Mouse (Mus musculus) intestine, embryonic 16.5 days (tissue): ENCODE data around the gene Itsn1. TPM values are rescaled to one million over a fixed set of nuclear protein-coding genes. Genes with fewer than 3 reads are reported as not detected.

Experiments used
- ATAC-seq: fragments of 200-750 bp; cut with Nextera tagmentation; 2 replicates; pipeline ENCODE4 v1.8.0; 2017; ENCODE audit warnings: moderate TSS enrichment, moderate library complexity
- H3K27ac ChIP-seq: fragments of 300-500 bp; sonication (generic); 2 replicates; pipeline ENCODE4 v1.5.1; 2014; ENCODE audit warnings: mild to moderate bottlenecking, low read length
- H3K27me3 ChIP-seq: fragments of 300-500 bp; sonication (generic); replicated peaks from 2 replicates; pipeline ENCODE4 v1.6.1; 2014; ENCODE audit warnings: low read length, control low read depth, mixed read lengths; ENCODE audit not compliant: control insufficient read depth, insufficient read depth
- H3K36me3 ChIP-seq: fragments of 300-500 bp; sonication (generic); 2 replicates; pipeline ENCODE4 v1.6.1; 2014; ENCODE audit warnings: low read length, control low read depth; ENCODE audit not compliant: control insufficient read depth, insufficient read depth
- H3K4me1 ChIP-seq: fragments of 300-500 bp; sonication (generic); 2 replicates; pipeline ENCODE4 v1.6.1; 2014; ENCODE audit warnings: low read length, control low read depth, mixed read lengths; ENCODE audit not compliant: control insufficient read depth, insufficient read depth
- H3K4me2 ChIP-seq: fragments of 300-500 bp; sonication (generic); 2 replicates; pipeline ENCODE4 v1.6.1; 2014; ENCODE audit warnings: low read depth, low read length, control low read depth
- H3K4me3 ChIP-seq: fragments of 300-500 bp; sonication (generic); 2 replicates; pipeline ENCODE4 v1.5.1; 2014; ENCODE audit warnings: mild to moderate bottlenecking, low read length
- H3K9ac ChIP-seq: fragments of 300-500 bp; sonication (generic); 2 replicates; pipeline ENCODE4 v1.6.1; 2014; ENCODE audit warnings: low read depth, low read length
- H3K9me3 ChIP-seq: fragments of 300-500 bp; sonication (generic); 2 replicates; pipeline ENCODE4 v1.6.1; 2016; ENCODE audit warnings: low read length, control low read depth; ENCODE audit not compliant: control insufficient read depth
- WGBS: fragments of 180-500 bp; shearing (Covaris S2); extraction: QIAGEN DNeasy Blood & Tissue Kit; methylation state at CpG from one replicate; pipeline ENCODE4 v1.1.7; 2014; 5-methylcytosine and 5-hydroxymethylcytosine counted together
- polyA plus RNA-seq: library from polyadenylated mRNA; unstranded; fragments of >200 nt; fragmentation: Nextera tagmentation; extraction: Ambion mirVana; gene quantifications from 2 replicates; pipeline ENCODE4 v1.2.1, GENCODE M21; 2015

Itsn1 gene
- polyA plus RNA-seq, 1 experiment from 2014 or later = 10.5 TPM

GRCm38 (mm10) chr16:91936340-91937030, 207.4 kb downstream of the Itsn1 start:
- no peak overlapping the region for H3K27ac ChIP-seq
- H3K4me2 ChIP-seq = no peak overlapping the region
- H3K4me3 ChIP-seq = no peak overlapping the region
- WGBS = 49% methylated on average over 10 of the region's 10 CpGs
- no peaks in the 10 kb centered on the region for H3K27me3 ChIP-seq
- no peaks in the 10 kb centered on the region; the same call in 1 of the 2 replicates for H3K4me1 ChIP-seq
- no peaks in the 10 kb centered on the region for H3K36me3 ChIP-seq
- no peaks in the 10 kb centered on the region for H3K9me3 ChIP-seq
- no peak overlapping the region for H3K9ac ChIP-seq
- peak; percentile 9; the same call in 1 of the 2 replicates for ATAC-seq

GRCm38 (mm10) chr16:91937281-91937680, 208.2 kb downstream of the Itsn1 start:
- H3K9me3 ChIP-seq = no peaks in the 10 kb centered on the region
- H3K4me3 ChIP-seq = no peak overlapping the region
- H3K9ac ChIP-seq = no peak overlapping the region
- no peaks in the 10 kb centered on the region; the same call in 1 of the 2 replicates for H3K4me1 ChIP-seq
- H3K27me3 ChIP-seq = no peaks in the 10 kb centered on the region
- no peak for ATAC-seq
- WGBS = 85% methylated on average over 11 of the region's 11 CpGs
- no peaks in the 10 kb centered on the region for H3K36me3 ChIP-seq
- no peak overlapping the region for H3K27ac ChIP-seq
- H3K4me2 ChIP-seq = no peak overlapping the region

- no peak overlapping the region for H3K4me3 ChIP-seq
- H3K4me2 ChIP-seq = no peak overlapping the region
- no peaks in the 10 kb centered on the region for H3K9me3 ChIP-seq
- H3K27ac ChIP-seq = no peak overlapping the region
- WGBS = 83% methylated on average over 5 of the region's 5 CpGs
- no peaks in the 10 kb centered on the region for H3K27me3 ChIP-seq
- no peak for ATAC-seq
- H3K9ac ChIP-seq = no peak overlapping the region
- H3K4me1 ChIP-seq = no peaks in the 10 kb centered on the region; the same call in 1 of the 2 replicates
- H3K36me3 ChIP-seq = no peaks in the 10 kb centered on the region
These were observed 209.1 kb downstream of the Itsn1 start for GRCm38 (mm10) chr16:91938141-91938540.

- no peak overlapping the region for H3K4me3 ChIP-seq
- H3K4me1 ChIP-seq = no peaks in the 10 kb centered on the region; the same call in 1 of the 2 replicates
- H3K9ac ChIP-seq = no peak overlapping the region
- no peaks in the 10 kb centered on the region for H3K9me3 ChIP-seq
- no peak overlapping the region for H3K4me2 ChIP-seq
- WGBS = 63% methylated on average over 6 of the region's 6 CpGs
- ATAC-seq = no peak
- no peak overlapping the region for H3K27ac ChIP-seq
- H3K36me3 ChIP-seq = no peaks in the 10 kb centered on the region
- no peaks in the 10 kb centered on the region for H3K27me3 ChIP-seq
These were observed 211.6 kb downstream of the Itsn1 start for GRCm38 (mm10) chr16:91940726-91941125.

- Histone ChIP-seq H3K27ac (no peak overlapping the region), H3K4me2 (no peak overlapping the region), H3K4me1 (no peaks in the 10 kb centered on the region), H3K9ac (no peak overlapping the region), H3K9me3 (no peaks in the 10 kb centered on the region), H3K4me3 (no peak overlapping the region), H3K36me3 (no peaks in the 10 kb centered on the region), H3K27me3 (no peaks in the 10 kb centered on the region)
- ATAC-seq = no peak
- 90% methylated on average over 14 of the region's 14 CpGs for WGBS
These were observed 213.1 kb downstream of the Itsn1 start for GRCm38 (mm10) chr16:91942201-91942600.

- Histone ChIP-seq H3K9me3 (no peaks in the 10 kb centered on the region), H3K9ac (no peak overlapping the region), H3K36me3 (no peaks in the 10 kb centered on the region), H3K4me3 (no peak overlapping the region), H3K4me1 (no peaks in the 10 kb centered on the region), H3K27ac (no peak overlapping the region; the same call in 1 of the 2 replicates), H3K4me2 (no peak overlapping the region), H3K27me3 (no peaks in the 10 kb centered on the region)
- no peak for ATAC-seq
- 81% methylated on average over 10 of the region's 10 CpGs for WGBS
These were observed 217.2 kb downstream of the Itsn1 start for GRCm38 (mm10) chr16:91946261-91946660.

GRCm38 (mm10) chr16:91947093-91947492, 218.0 kb downstream of the Itsn1 start:
- H3K9ac ChIP-seq = no peak overlapping the region
- no peaks in the 10 kb centered on the region for H3K9me3 ChIP-seq
- H3K27me3 ChIP-seq = no peaks in the 10 kb centered on the region
- no peak overlapping the region for H3K4me2 ChIP-seq
- no peaks in the 10 kb centered on the region for H3K4me1 ChIP-seq
- no peak overlapping the region for H3K27ac ChIP-seq
- no peak overlapping the region for H3K4me3 ChIP-seq
- no peak for ATAC-seq
- 77% methylated on average over 11 of the region's 11 CpGs for WGBS
- no peaks in the 10 kb centered on the region for H3K36me3 ChIP-seq

GRCm38 (mm10) chr16:91953967-91954366, 224.9 kb downstream of the Itsn1 start:
- peak; percentile 81 for ATAC-seq
- no peak overlapping the region for H3K4me2 ChIP-seq
- H3K36me3 ChIP-seq = no peaks in the 10 kb centered on the region

GRCm38 (mm10) chr16:91954766-91955165, 225.7 kb downstream of the Itsn1 start:
- Histone ChIP-seq H3K9ac (no peak overlapping the region), H3K9me3 (no peaks in the 10 kb centered on the region), H3K36me3 (no peaks in the 10 kb centered on the region), H3K4me3 (no peak overlapping the region), H3K4me2 (no peak overlapping the region), H3K27ac (no peak overlapping the region), H3K4me1 (no peaks in the 10 kb centered on the region), H3K27me3 (no peaks in the 10 kb centered on the region)
- WGBS = 88% methylated on average over 8 of the region's 8 CpGs
- ATAC-seq = no peak

More at GRCm38 (mm10) chr16:91953967-91954366, 224.9 kb downstream of the Itsn1 start:
- Histone ChIP-seq H3K4me1 (no peaks in the 10 kb centered on the region), H3K4me3 (no peak overlapping the region), H3K27ac (no peak overlapping the region), H3K9ac (no peak overlapping the region), H3K27me3 (no peaks in the 10 kb centered on the region), H3K9me3 (no peaks in the 10 kb centered on the region)
- 85% methylated on average over 4 of the region's 4 CpGs for WGBS
